Mouse (Mus musculus): Measurements from ENCODE around the gene Grb2. TPM values are rescaled to one million over a fixed set of nuclear protein-coding genes. Genes with fewer than 3 reads are reported as not detected.

The Grb2 gene
- polyA plus RNA-seq (2015; fragmentation: Nextera tagmentation; extraction: Ambion mirVana), result 103 and 104 TPM in 2 replicates

DNA sequence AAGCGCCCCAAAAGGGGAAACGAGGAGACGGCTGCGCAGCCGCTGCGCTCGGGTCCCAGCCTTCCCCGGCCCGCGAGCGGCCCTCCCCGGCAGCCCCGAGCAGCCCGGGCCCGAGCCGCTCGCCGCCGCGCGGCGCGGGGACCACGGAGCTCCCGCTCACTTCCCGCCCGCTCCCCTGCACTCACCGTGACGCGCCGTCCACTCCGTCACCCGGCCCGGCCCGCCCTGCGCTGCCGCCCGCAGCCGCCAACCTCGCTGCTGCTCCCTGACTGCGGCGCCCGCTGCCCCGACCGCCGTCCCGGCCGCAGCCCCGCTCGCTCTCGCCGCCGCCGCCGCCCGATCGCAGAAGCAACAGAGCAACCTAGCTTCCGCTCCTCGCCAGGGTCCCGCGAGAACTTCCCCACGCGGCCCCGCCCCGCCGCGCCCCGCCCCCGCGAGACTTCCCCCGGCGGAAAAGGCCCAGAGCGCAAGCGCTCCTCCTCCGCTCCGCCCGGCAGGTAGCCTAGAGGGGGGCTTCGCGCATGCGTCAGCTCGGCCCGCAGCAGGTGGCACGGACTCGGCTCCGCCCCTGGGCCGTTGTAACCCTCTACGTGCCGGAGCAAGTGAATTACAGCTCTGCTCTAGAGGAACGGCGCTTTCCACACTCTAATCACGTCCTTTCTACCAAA, at the start of gene Grb2:
TSS of gene Grb2 (minus strand) at position 389 of the 668 bp plus-strand sequence.
- ATAC-seq (replicated peaks; ENCODE audit: insufficient number of reproducible peaks, insufficient read depth, low FRiP score, low read depth), result peak; percentile 99
- H3K27me3 ChIP-seq, result no peaks in the 10 kb centered on the region
- H3K4me3 ChIP-seq, result peak within 1 kb of the TSS; percentile 97
- no peaks in the 10 kb centered on the region for H3K36me3 ChIP-seq
- under 1% methylated on average over 68 of the region's 91 CpGs for WGBS
- H3K9ac ChIP-seq, result peak within 1 kb of the TSS; percentile 99
- peak within 1 kb of the TSS; percentile 94 for H3K27ac ChIP-seq
- H3K4me1 ChIP-seq (replicated peaks), result peaks cover 33% of the 10 kb centered on the region
- peak within 1 kb of the TSS; percentile 87 for H3K4me2 ChIP-seq
- H3K9me3 ChIP-seq (replicated peaks), result no peaks in the 10 kb centered on the region

GRCm38 (mm10) chr11:115753485-115753884, 45.1 kb upstream of the Grb2 start:
- no peak overlapping the region for H3K4me3 ChIP-seq
- H3K36me3 ChIP-seq, result no peaks in the 10 kb centered on the region
- H3K9ac ChIP-seq, result no peak overlapping the region
- no peaks in the 10 kb centered on the region for H3K9me3 ChIP-seq (replicated peaks)
- no peaks in the 10 kb centered on the region for H3K27me3 ChIP-seq
- H3K4me1 ChIP-seq (replicated peaks), result 0 out of 2 replicates have a peak, but pooled peaks cover 2% of the 10 kb centered on the region
- ATAC-seq (replicated peaks; ENCODE audit: insufficient number of reproducible peaks, insufficient read depth, low FRiP score, low read depth), result no peak
- 57% methylated on average over 4 of the region's 4 CpGs for WGBS
- H3K27ac ChIP-seq, result no peak overlapping the region
- no peak overlapping the region for H3K4me2 ChIP-seq

DNA sequence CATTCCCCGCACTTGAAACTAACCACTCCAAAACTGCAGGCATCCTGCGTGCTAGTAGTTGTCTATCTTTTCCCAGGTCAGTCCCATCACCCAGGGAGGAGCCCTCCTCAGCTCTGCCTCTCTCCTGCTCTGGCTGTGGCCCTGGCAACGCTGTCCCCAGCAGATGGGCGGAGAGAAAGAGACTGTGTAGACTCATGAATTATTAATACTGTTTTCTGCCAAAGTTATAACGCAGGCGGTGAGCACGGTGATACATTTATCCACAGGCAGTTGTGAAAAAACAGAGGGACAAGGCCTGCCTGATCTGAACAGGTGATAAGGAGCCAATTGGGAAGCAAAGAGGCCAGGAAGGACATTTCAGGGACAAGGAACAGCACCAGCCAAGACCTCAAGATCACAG, 44.3 kb upstream of the Grb2 start:
- WGBS, result 76% methylated on average over 7 of the region's 7 CpGs
- H3K4me3 ChIP-seq, result no peak overlapping the region
- no peak overlapping the region for H3K27ac ChIP-seq
- H3K27me3 ChIP-seq, result no peaks in the 10 kb centered on the region
- H3K4me1 ChIP-seq (replicated peaks), result 0 out of 2 replicates have a peak, but pooled peaks cover 2% of the 10 kb centered on the region
- no peak for ATAC-seq (replicated peaks; ENCODE audit: insufficient number of reproducible peaks, insufficient read depth, low FRiP score, low read depth)
- no peaks in the 10 kb centered on the region for H3K36me3 ChIP-seq
- H3K4me2 ChIP-seq, result no peak overlapping the region
- no peaks in the 10 kb centered on the region for H3K9me3 ChIP-seq (replicated peaks)
- no peak overlapping the region for H3K9ac ChIP-seq

DNA sequence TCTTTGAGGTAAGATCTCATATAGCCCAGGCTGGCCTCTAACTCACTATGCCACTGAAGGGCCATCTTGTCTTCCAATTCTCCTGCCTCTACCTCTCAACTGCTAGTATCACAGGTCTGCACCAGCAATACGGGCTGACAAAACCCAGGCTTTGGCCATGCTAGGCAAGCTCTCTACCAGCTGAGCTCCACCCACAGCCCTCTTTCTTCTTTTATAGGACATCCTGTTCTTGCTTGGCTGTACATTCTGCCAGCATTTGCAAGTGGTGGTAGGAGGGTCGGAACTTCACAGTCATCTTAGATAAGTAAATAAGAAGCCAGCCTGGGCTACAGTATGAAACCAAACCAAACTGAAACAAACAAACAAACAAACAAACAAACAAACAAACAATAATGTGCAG, 43.3 kb upstream of the Grb2 start:
- Histone ChIP-seq H3K9me3 (replicated peaks) (no peaks in the 10 kb centered on the region), H3K36me3 (no peaks in the 10 kb centered on the region), H3K27me3 (no peaks in the 10 kb centered on the region), H3K4me1 (replicated peaks) (0 out of 2 replicates have a peak, but pooled peaks cover 2% of the 10 kb centered on the region), H3K4me3 (no peak overlapping the region), H3K4me2 (no peak overlapping the region), H3K9ac (no peak overlapping the region), H3K27ac (no peak overlapping the region)
- ATAC-seq (replicated peaks; ENCODE audit: insufficient number of reproducible peaks, insufficient read depth, low FRiP score, low read depth), result no peak
- 64% methylated on average over 2 of the region's 2 CpGs for WGBS

DNA sequence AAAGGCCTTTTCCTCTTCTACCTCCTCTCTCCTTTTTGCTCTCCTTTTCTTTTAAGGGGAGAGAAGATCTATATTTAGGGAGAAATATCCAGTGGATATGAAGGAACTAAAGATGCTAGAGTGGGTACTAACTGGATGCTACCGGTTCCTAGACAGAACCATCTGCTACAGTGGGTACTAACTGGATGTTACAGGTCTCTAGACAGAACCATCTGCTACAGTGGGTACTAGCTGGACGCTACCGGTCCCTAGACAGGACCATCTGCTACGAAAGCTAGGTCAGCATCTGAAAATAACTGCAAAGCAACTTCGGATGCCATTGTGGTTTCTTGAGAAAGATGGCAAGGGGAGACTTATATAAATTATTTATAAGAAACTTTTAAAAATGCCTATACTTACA, 41.4 kb upstream of the Grb2 start:
- Histone ChIP-seq H3K27me3 (no peaks in the 10 kb centered on the region), H3K4me3 (no peak overlapping the region), H3K9me3 (replicated peaks) (no peaks in the 10 kb centered on the region), H3K36me3 (no peaks in the 10 kb centered on the region), H3K27ac (no peak overlapping the region), H3K4me2 (no peak overlapping the region), H3K4me1 (replicated peaks) (0 out of 2 replicates have a peak, but pooled peaks cover 2% of the 10 kb centered on the region), H3K9ac (no peak overlapping the region)
- WGBS, result 90% methylated on average over 5 of the region's 5 CpGs
- ATAC-seq (replicated peaks; ENCODE audit: insufficient number of reproducible peaks, insufficient read depth, low FRiP score, low read depth), result no peak

DNA sequence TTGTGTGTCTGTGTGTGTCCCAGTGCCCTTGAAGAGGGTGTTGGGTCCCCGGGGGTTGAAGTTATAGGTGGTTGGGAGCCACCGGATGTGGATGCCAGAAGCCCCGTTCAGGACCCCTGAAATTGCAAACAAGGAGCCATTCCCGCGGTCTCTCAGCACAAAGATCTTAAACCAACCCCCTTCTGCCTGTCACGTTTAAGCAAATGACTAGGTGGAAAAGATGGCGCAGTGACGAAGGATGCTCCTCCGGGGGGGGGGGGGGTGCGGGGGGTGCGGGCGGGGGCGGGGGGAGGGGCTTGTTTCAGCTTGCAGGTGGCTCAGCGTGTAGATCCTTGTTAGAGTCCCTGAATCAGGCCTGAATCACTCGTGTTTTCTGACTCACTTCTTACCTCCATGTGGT, 39.0 kb upstream of the Grb2 start:
- 3% methylated on average over 13 of the region's 15 CpGs for WGBS
- H3K27me3 ChIP-seq, result no peaks in the 10 kb centered on the region
- H3K9ac ChIP-seq, result no peak overlapping the region
- H3K27ac ChIP-seq, result no peak overlapping the region
- no peak for ATAC-seq (replicated peaks; ENCODE audit: insufficient number of reproducible peaks, insufficient read depth, low FRiP score, low read depth)
- H3K4me3 ChIP-seq, result peak overlapping the region; percentile 29
- H3K36me3 ChIP-seq, result no peaks in the 10 kb centered on the region
- H3K4me1 ChIP-seq (replicated peaks), result 0 out of 2 replicates have a peak, but pooled peaks cover 2% of the 10 kb centered on the region
- no peaks in the 10 kb centered on the region for H3K9me3 ChIP-seq (replicated peaks)
- H3K4me2 ChIP-seq, result peak overlapping the region; percentile 48

DNA sequence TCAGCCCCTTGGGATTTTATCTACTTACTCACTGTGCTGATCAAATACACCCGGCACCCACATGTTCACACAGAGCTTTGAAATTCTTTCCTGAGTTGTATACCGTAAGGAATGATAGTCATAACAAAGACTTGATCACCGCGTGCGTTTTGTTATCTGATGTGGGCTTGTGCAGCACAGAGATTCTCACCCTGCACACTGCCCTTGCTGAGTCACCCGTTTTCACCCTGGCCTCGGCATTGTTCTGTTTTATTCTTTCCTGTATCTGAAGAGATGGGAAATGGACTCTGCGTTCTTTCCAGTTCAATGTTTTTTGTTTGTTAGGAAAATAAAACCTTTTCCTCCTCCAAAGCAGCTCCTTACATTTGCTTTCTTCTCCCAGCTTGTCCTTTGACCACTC, 38.4 kb upstream of the Grb2 start:
- Histone ChIP-seq H3K9me3 (replicated peaks) (no peaks in the 10 kb centered on the region), H3K27me3 (no peaks in the 10 kb centered on the region), H3K4me2 (peak overlapping the region; percentile 48; the same call in 1 of the 2 replicates), H3K36me3 (no peaks in the 10 kb centered on the region), H3K4me3 (peak overlapping the region; percentile 29; the same call in 1 of the 2 replicates), H3K9ac (no peak overlapping the region), H3K4me1 (replicated peaks) (0 out of 2 replicates have a peak, but pooled peaks cover 2% of the 10 kb centered on the region), H3K27ac (no peak overlapping the region)
- WGBS, result 31% methylated on average over 8 of the region's 8 CpGs
- ATAC-seq (replicated peaks; ENCODE audit: insufficient number of reproducible peaks, insufficient read depth, low FRiP score, low read depth), result no peak

GRCm38 (mm10) chr11:115746109-115746508, 37.7 kb upstream of the Grb2 start:
- WGBS, result 76% methylated on average over 1 of the region's 1 CpGs
- Histone ChIP-seq H3K27ac (no peak overlapping the region), H3K4me1 (replicated peaks) (no peaks in the 10 kb centered on the region), H3K27me3 (no peaks in the 10 kb centered on the region), H3K9ac (no peak overlapping the region), H3K36me3 (no peaks in the 10 kb centered on the region), H3K4me3 (no peak overlapping the region), H3K4me2 (no peak overlapping the region), H3K9me3 (replicated peaks) (no peaks in the 10 kb centered on the region)
- ATAC-seq (replicated peaks; ENCODE audit: insufficient number of reproducible peaks, insufficient read depth, low FRiP score, low read depth), result no peak

DNA sequence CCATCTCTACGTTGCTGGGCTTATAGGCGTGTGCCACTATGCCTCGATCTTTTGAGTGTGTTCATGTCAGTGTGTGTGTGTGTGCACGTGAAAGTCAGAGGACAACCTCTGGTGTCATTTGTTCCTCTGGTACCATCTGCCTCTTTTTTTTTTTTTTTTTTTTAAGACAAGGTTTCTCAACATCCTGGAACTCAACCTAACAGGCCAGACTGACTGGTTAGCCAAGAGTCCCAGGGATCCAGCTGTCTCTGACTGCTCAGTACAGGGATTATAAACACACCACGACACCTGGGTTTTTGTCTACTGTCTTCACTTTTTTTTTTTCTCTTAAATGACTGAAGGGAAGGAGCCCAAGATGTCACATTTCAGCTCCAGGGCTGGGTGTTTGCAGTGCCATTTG, 36.0 kb upstream of the Grb2 start:
- WGBS, result 85% methylated on average over 5 of the region's 5 CpGs
- no peak for ATAC-seq (replicated peaks; ENCODE audit: insufficient number of reproducible peaks, insufficient read depth, low FRiP score, low read depth)

GRCm38 (mm10) chr11:115742926-115743325, 34.5 kb upstream of the Grb2 start:
- peaks cover 10% of the 10 kb centered on the region for H3K4me1 ChIP-seq (replicated peaks)
- H3K4me3 ChIP-seq, result no peak overlapping the region
- ATAC-seq (replicated peaks; ENCODE audit: insufficient number of reproducible peaks, insufficient read depth, low FRiP score, low read depth), result no peak
- H3K4me2 ChIP-seq, result no peak overlapping the region
- 84% methylated on average over 9 of the region's 9 CpGs for WGBS
- no peaks in the 10 kb centered on the region for H3K36me3 ChIP-seq
- H3K9ac ChIP-seq, result no peak overlapping the region
- no peak overlapping the region for H3K27ac ChIP-seq
- H3K9me3 ChIP-seq (replicated peaks), result no peaks in the 10 kb centered on the region
- no peaks in the 10 kb centered on the region for H3K27me3 ChIP-seq

More for the DNA sequence above, 36.0 kb upstream of the Grb2 start:
- no peaks in the 10 kb centered on the region for H3K36me3 ChIP-seq
- no peaks in the 10 kb centered on the region for H3K4me1 ChIP-seq (replicated peaks)
- no peak overlapping the region for H3K4me3 ChIP-seq
- H3K4me2 ChIP-seq, result no peak overlapping the region
- H3K9ac ChIP-seq, result no peak overlapping the region
- no peaks in the 10 kb centered on the region for H3K27me3 ChIP-seq
- no peaks in the 10 kb centered on the region for H3K9me3 ChIP-seq (replicated peaks)
- no peak overlapping the region for H3K27ac ChIP-seq

DNA sequence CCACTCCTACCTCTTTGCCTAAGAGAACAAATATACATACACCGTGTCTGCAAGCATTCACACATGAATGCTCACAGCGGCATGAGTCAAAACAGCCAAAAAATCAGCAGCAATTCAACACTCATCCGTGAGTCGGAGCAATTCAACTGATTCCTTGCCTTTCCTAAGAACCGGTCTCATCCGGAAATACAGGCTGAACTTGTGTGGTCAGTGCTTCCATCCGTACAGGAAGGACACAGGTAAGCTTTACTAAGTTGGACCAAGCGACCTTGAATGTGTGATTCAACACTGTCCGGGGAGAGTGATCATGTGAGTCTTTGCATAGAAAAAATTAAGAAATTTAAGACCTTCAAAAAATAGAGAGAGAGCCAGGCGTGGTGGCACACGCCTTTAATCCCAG, 32.7 kb upstream of the Grb2 start:
- Histone ChIP-seq H3K27me3 (no peaks in the 10 kb centered on the region), H3K9ac (no peak overlapping the region), H3K4me3 (no peak overlapping the region), H3K36me3 (no peaks in the 10 kb centered on the region), H3K4me1 (replicated peaks) (peaks cover 14% of the 10 kb centered on the region), H3K4me2 (no peak overlapping the region), H3K27ac (no peak overlapping the region), H3K9me3 (replicated peaks) (no peaks in the 10 kb centered on the region)
- no peak for ATAC-seq (replicated peaks; ENCODE audit: insufficient number of reproducible peaks, insufficient read depth, low FRiP score, low read depth)
- WGBS, result 83% methylated on average over 11 of the region's 11 CpGs

DNA sequence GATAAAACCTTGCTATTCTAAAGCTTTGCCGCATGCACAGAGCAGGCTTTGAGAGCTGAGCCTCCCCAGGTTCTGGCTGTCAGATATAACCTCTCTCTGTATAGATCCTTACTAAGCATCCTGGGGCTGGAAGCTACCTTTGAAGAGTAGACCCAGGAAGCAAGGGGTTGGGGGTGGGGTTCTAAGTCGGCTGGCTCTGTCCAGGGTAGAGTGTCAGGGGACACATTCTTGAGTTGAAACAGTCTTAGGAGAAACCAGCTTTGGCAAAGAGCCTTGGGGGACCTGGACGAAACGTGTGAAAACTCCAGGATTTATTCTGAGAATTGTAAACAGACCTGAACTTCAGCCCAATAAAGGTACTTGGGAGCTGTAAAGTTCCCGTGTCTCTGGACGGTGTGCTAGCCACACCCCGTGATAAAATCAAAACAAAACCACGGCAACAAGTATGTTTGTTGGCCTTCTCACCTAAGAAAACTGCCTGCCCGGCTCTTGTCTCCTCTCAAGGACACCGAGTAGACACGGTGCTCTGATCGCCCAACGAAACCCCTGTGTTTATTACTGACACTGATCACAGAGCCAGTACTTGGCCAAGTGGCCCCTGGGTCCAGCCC, 30.0 kb upstream of the Grb2 start:
- Histone ChIP-seq H3K4me3 (no peak overlapping the region), H3K27me3 (no peaks in the 10 kb centered on the region), H3K4me1 (replicated peaks) (peaks cover 23% of the 10 kb centered on the region), H3K36me3 (no peaks in the 10 kb centered on the region), H3K9ac (no peak overlapping the region), H3K27ac (no peak overlapping the region), H3K4me2 (no peak overlapping the region), H3K9me3 (replicated peaks) (no peaks in the 10 kb centered on the region)
- 31% methylated on average over 13 of the region's 13 CpGs for WGBS
- ATAC-seq (replicated peaks; ENCODE audit: insufficient number of reproducible peaks, insufficient read depth, low FRiP score, low read depth), result no peak

All from heart, embryonic 15.5 days (tissue).